Mouse (Mus musculus): ENCODE measurements around the gene Uap1. TPM values are rescaled to one million over a fixed set of nuclear protein-coding genes. Genes with fewer than 3 reads are reported as not detected.

The Uap1 gene
- polyA plus RNA-seq, 1 experiment from 2014 or later, result 65.0 TPM

GRCm38 (mm10) chr1:170175848-170176247 lies 1.1 kb upstream of the Uap1 start:
- H3K4me3 ChIP-seq (ENCODE audit: low read length), result no peak overlapping the region
- H3K9me3 ChIP-seq (ENCODE audit: control insufficient read depth, low read length), result no peaks in the 10 kb centered on the region
- no peak for ATAC-seq
- no peaks in the 10 kb centered on the region for H3K36me3 ChIP-seq (ENCODE audit: control insufficient read depth, insufficient read depth, low read length)
- no peak overlapping the region for H3K27ac ChIP-seq (ENCODE audit: low read depth, low read length)
- no peak overlapping the region for H3K9ac ChIP-seq (ENCODE audit: low read depth, low read length)
- no peaks in the 10 kb centered on the region for H3K27me3 ChIP-seq (replicated peaks; ENCODE audit: control insufficient read depth, insufficient read depth, low read length)
- 57% methylated on average over 6 of the region's 6 CpGs for WGBS
- H3K4me1 ChIP-seq (ENCODE audit: control insufficient read depth, insufficient read depth, low read depth, low read length), result peaks cover 11% of the 10 kb centered on the region
- H3K4me2 ChIP-seq (ENCODE audit: low read length), result peak overlapping the region; percentile 78; the same call in 1 of the 2 replicates

GRCm38 (mm10) chr1:170173991-170174813 lies 555 bp downstream of the Uap1 start:
- Histone ChIP-seq H3K27me3 (replicated peaks; ENCODE audit: control insufficient read depth, insufficient read depth, low read length) (no peaks in the 10 kb centered on the region), H3K36me3 (ENCODE audit: control insufficient read depth, insufficient read depth, low read length) (no peaks in the 10 kb centered on the region), H3K9ac (ENCODE audit: low read depth, low read length) (peak overlapping the region; percentile 93), H3K4me2 (ENCODE audit: low read length) (peak overlapping the region; percentile 79), H3K9me3 (ENCODE audit: control insufficient read depth, low read length) (no peaks in the 10 kb centered on the region), H3K4me3 (ENCODE audit: low read length) (peak overlapping the region; percentile 92), H3K4me1 (ENCODE audit: control insufficient read depth, insufficient read depth, low read depth, low read length) (peaks cover 11% of the 10 kb centered on the region), H3K27ac (ENCODE audit: low read depth, low read length) (peak overlapping the region; percentile 92)
- ATAC-seq, result peak; percentile 85
- WGBS, result 1% methylated on average over 50 of the region's 50 CpGs

- no peak overlapping the region for H3K9ac ChIP-seq (ENCODE audit: low read depth, low read length)
- no peaks in the 10 kb centered on the region for H3K4me1 ChIP-seq (ENCODE audit: control insufficient read depth, insufficient read depth, low read depth, low read length)
- no peaks in the 10 kb centered on the region for H3K9me3 ChIP-seq (ENCODE audit: control insufficient read depth, low read length)
- no peak overlapping the region for H3K4me3 ChIP-seq (ENCODE audit: low read length)
- peaks cover 9% of the 10 kb centered on the region for H3K36me3 ChIP-seq (ENCODE audit: control insufficient read depth, insufficient read depth, low read length)
- H3K4me2 ChIP-seq (ENCODE audit: low read length), result no peak overlapping the region
- H3K27me3 ChIP-seq (replicated peaks; ENCODE audit: control insufficient read depth, insufficient read depth, low read length), result no peaks in the 10 kb centered on the region
- no peak for ATAC-seq
- 88% methylated on average over 6 of the region's 6 CpGs for WGBS
- H3K27ac ChIP-seq (ENCODE audit: low read depth, low read length), result no peak overlapping the region
These were observed 7.0 kb downstream of the Uap1 start for GRCm38 (mm10) chr1:170167781-170168180.

GRCm38 (mm10) chr1:170164913-170165312 lies 9.8 kb downstream of the Uap1 start:
- Histone ChIP-seq H3K4me2 (ENCODE audit: low read length) (no peak overlapping the region), H3K27ac (ENCODE audit: low read depth, low read length) (no peak overlapping the region)
- WGBS, result 94% methylated on average over 3 of the region's 3 CpGs

GRCm38 (mm10) chr1:170164053-170164614 lies 10.6 kb downstream of the Uap1 start:
- Histone ChIP-seq H3K9me3 (ENCODE audit: control insufficient read depth, low read length) (no peaks in the 10 kb centered on the region), H3K9ac (ENCODE audit: low read depth, low read length) (no peak overlapping the region), H3K27ac (ENCODE audit: low read depth, low read length) (no peak overlapping the region), H3K4me1 (ENCODE audit: control insufficient read depth, insufficient read depth, low read depth, low read length) (no peaks in the 10 kb centered on the region), H3K36me3 (ENCODE audit: control insufficient read depth, insufficient read depth, low read length) (peaks cover 9% of the 10 kb centered on the region), H3K4me3 (ENCODE audit: low read length) (no peak overlapping the region), H3K4me2 (ENCODE audit: low read length) (no peak overlapping the region), H3K27me3 (replicated peaks; ENCODE audit: control insufficient read depth, insufficient read depth, low read length) (no peaks in the 10 kb centered on the region)
- ATAC-seq, result no peak
- WGBS, result 82% methylated on average over 2 of the region's 2 CpGs

More at GRCm38 (mm10) chr1:170164913-170165312, 9.8 kb downstream of the Uap1 start:
- no peak overlapping the region for H3K9ac ChIP-seq (ENCODE audit: low read depth, low read length)
- no peaks in the 10 kb centered on the region for H3K9me3 ChIP-seq (ENCODE audit: control insufficient read depth, low read length)
- no peaks in the 10 kb centered on the region for H3K4me1 ChIP-seq (ENCODE audit: control insufficient read depth, insufficient read depth, low read depth, low read length)
- peaks cover 9% of the 10 kb centered on the region for H3K36me3 ChIP-seq (ENCODE audit: control insufficient read depth, insufficient read depth, low read length)
- no peak for ATAC-seq
- no peaks in the 10 kb centered on the region for H3K27me3 ChIP-seq (replicated peaks; ENCODE audit: control insufficient read depth, insufficient read depth, low read length)
- H3K4me3 ChIP-seq (ENCODE audit: low read length), result no peak overlapping the region

- Histone ChIP-seq H3K9ac (ENCODE audit: low read depth, low read length) (no peak overlapping the region), H3K4me2 (ENCODE audit: low read length) (no peak overlapping the region), H3K4me3 (ENCODE audit: low read length) (no peak overlapping the region), H3K27me3 (replicated peaks; ENCODE audit: control insufficient read depth, insufficient read depth, low read length) (no peaks in the 10 kb centered on the region), H3K36me3 (ENCODE audit: control insufficient read depth, insufficient read depth, low read length) (peaks cover 9% of the 10 kb centered on the region), H3K4me1 (ENCODE audit: control insufficient read depth, insufficient read depth, low read depth, low read length) (no peaks in the 10 kb centered on the region), H3K27ac (ENCODE audit: low read depth, low read length) (no peak overlapping the region), H3K9me3 (ENCODE audit: control insufficient read depth, low read length) (no peaks in the 10 kb centered on the region)
- WGBS, result 86% methylated on average over 3 of the region's 3 CpGs
- no peak for ATAC-seq
These were observed 11.3 kb downstream of the Uap1 start for GRCm38 (mm10) chr1:170163398-170163943.

- H3K9me3 ChIP-seq (ENCODE audit: control insufficient read depth, low read length), result no peaks in the 10 kb centered on the region
- no peak overlapping the region for H3K4me2 ChIP-seq (ENCODE audit: low read length)
- 76% methylated on average over 6 of the region's 6 CpGs for WGBS
- no peaks in the 10 kb centered on the region for H3K27me3 ChIP-seq (replicated peaks; ENCODE audit: control insufficient read depth, insufficient read depth, low read length)
- H3K27ac ChIP-seq (ENCODE audit: low read depth, low read length), result no peak overlapping the region
- no peak overlapping the region for H3K9ac ChIP-seq (ENCODE audit: low read depth, low read length)
- no peak overlapping the region for H3K4me3 ChIP-seq (ENCODE audit: low read length)
- ATAC-seq, result no peak
- H3K4me1 ChIP-seq (ENCODE audit: control insufficient read depth, insufficient read depth, low read depth, low read length), result no peaks in the 10 kb centered on the region
- peaks cover 9% of the 10 kb centered on the region for H3K36me3 ChIP-seq (ENCODE audit: control insufficient read depth, insufficient read depth, low read length)
These were observed 12.9 kb downstream of the Uap1 start for GRCm38 (mm10) chr1:170161852-170162251.

GRCm38 (mm10) chr1:170160397-170160938 lies 14.3 kb downstream of the Uap1 start:
- Histone ChIP-seq H3K4me3 (ENCODE audit: low read length) (no peak overlapping the region), H3K9me3 (ENCODE audit: control insufficient read depth, low read length) (no peaks in the 10 kb centered on the region), H3K27me3 (replicated peaks; ENCODE audit: control insufficient read depth, insufficient read depth, low read length) (no peaks in the 10 kb centered on the region), H3K27ac (ENCODE audit: low read depth, low read length) (no peak overlapping the region), H3K4me1 (ENCODE audit: control insufficient read depth, insufficient read depth, low read depth, low read length) (no peaks in the 10 kb centered on the region), H3K36me3 (ENCODE audit: control insufficient read depth, insufficient read depth, low read length) (peaks cover under 1% of the 10 kb centered on the region), H3K9ac (ENCODE audit: low read depth, low read length) (no peak overlapping the region), H3K4me2 (ENCODE audit: low read length) (no peak overlapping the region)
- 0 out of 2 replicates have a peak, but pooled peaks have one; percentile 30 for ATAC-seq
- 43% methylated on average over 3 of the region's 3 CpGs for WGBS

GRCm38 (mm10) chr1:170159707-170160106 lies 15.1 kb downstream of the Uap1 start:
- H3K4me3 ChIP-seq (ENCODE audit: low read length), result no peak overlapping the region
- H3K36me3 ChIP-seq (ENCODE audit: control insufficient read depth, insufficient read depth, low read length), result no peaks in the 10 kb centered on the region; the same call in none of the 2 replicates
- H3K4me1 ChIP-seq (ENCODE audit: control insufficient read depth, insufficient read depth, low read depth, low read length), result no peaks in the 10 kb centered on the region
- H3K4me2 ChIP-seq (ENCODE audit: low read length), result no peak overlapping the region
- H3K27me3 ChIP-seq (replicated peaks; ENCODE audit: control insufficient read depth, insufficient read depth, low read length), result no peaks in the 10 kb centered on the region
- no peak overlapping the region for H3K9ac ChIP-seq (ENCODE audit: low read depth, low read length)
- no peak for ATAC-seq
- WGBS, result 84% methylated on average over 2 of the region's 2 CpGs
- H3K9me3 ChIP-seq (ENCODE audit: control insufficient read depth, low read length), result no peaks in the 10 kb centered on the region
- no peak overlapping the region for H3K27ac ChIP-seq (ENCODE audit: low read depth, low read length)

Measured in hindbrain, embryonic 16.5 days (tissue).